Mouse (Mus musculus) central nervous system, embryonic 11.5 days (tissue): ENCODE data around the gene Gm6169. TPM values are rescaled to one million over a fixed set of nuclear protein-coding genes. Genes with fewer than 3 reads are reported as not detected.

Source experiments
- polyA plus RNA-seq: library from polyadenylated mRNA; depleted of rRNA; stranded (reverse); fragments of >200 nt; gene quantifications from 2 replicates; pipeline ENCODE4 v1.2.3, GENCODE M21; 2012; rRNA removed

The Gm6169 gene
- polyA plus RNA-seq, result 0.35 and 0.52 TPM in 2 replicates

DNA sequence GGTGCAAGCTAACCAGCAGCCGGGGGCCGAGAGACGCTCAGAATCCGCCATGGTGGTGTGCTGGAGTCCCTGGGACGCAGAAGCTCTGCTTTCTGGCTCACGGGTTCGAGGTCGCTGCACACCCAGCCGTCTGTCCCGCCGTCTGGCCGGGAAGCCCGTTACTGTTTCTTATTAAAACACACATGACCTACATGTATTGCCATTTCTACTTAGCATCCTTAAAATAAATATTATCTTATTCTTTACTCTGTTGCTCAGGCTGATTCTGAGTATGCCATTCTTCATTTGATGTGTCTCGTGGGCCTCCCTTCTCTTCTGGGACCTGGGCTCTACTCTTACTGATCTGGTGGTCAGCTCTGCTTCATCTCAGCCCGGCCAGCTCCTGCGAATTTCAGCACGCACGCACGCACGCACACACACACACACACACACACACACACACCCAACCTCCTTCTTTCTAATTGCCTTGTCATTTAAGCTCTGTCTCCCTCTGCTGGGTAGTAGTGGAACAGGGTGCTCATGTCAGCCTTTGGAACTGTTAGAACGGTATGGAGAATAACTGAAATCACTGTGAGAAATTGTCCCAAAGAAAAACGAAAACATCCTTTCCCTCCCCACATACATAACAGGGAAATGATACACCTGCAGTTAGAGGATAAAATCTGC, at the start of gene Gm6169:
Gene Gm6169, minus strand, starts transcription at position 51 of the 666 bp plus-strand sequence.

DNA sequence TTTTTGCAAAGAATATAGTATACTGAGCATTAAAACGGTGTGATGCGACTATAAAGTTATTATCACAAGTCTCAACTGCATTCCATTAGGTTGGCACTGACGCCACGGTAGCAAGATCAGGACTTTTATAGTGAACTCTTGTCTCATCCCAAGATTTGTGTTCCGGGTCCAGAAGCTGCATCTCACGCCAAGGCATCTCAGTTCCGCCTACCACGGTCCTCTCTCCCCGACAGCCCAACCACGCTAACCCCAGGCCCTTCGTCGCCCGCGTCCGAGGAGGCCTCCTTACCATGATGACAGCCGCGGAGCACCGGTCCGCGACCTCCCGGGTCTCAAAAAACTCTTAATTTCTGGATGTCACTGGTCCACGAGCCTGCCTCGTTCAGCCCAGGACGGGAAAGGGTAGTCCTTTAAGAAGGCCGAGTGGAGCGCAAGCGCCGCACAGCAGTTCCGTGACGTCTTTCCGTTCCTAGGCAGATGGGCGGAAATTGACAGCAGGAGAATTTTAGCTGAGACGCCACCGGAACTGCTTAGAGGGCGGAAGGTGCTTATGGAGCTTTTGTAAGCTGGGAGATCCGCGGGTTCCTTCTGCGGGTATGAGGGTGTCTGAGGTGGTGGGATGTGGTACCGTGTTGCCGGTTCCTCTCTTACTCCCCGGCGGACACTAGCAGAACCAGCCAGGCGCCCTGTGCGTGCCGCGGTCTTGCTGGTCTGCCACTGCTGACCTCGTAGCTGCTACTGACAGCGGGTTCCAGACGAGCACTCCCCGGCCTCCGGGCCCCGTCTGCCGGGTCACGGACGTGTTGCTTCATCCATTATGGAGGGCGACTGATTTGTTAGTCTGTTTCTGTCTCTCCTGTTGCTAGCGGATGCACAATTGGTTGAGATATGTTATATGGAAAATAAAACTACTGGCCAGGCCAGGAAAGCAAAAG, 38.7 kb upstream of the Gm6169 start, which contains the start of the genes Gfm2 and Nsa2:
Gene Gfm2, plus strand, starts transcription at position 472 of the 935 bp plus-strand sequence.
Gene Nsa2, minus strand, starts transcription at position 472 of the 935 bp plus-strand sequence.

DNA sequence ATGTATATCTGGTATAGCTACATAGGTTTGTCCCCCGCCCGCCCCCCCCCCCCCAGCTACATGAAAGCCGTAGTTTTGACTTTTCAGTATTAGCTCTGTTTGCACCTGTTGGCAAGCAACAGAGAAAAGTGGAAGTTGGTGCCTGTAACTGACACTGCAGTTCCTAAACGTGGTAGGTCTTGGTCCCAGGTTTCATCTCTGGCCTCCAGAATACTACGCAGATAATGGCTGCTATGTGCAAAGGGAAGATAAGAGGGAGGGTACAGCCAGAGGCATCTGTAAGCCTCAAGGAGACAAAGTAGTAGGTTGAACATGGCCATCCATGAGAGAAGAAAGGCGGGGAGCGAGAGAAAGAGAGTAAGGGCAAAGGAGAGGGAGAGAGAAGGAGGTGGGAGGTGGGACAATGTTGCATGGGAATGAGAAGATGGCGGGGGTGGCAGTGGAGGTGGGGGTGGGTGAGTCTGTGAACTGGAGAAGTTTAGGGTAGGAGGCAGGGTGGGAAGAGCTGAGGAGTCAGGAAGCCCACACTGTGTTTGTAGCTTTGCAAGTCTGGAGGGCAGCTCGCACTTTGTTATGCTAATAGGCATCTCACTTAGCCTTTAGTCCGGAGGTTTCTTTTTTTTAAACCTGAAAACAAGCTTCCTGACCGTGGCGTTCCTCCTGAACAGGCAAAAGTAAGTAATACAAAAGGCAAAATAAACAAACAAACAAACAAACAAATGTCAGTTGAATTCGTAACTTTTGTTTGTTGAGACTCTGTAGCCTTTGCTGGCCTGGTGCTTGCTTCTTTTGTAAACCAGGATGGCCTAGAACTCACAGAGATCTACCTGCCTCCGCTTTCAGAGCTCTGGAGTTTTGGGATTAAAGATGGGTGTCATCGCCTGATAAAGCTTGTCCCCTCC, 32.1 kb downstream of the Gm6169 start, which contains the start of gene Fam169a:
Gene Fam169a, plus strand, starts transcription at position 638 of the 902 bp plus-strand sequence.

Other genes with a start within 250 kb of the Gm6169 start
- 0.18 and 0.39 TPM in 2 replicates for gene Gcnt4, start 174.5 kb downstream of the Gm6169 start, polyA plus RNA-seq
- not detected in 2 replicates for gene 1700029F12Rik, start 64.9 kb downstream of the Gm6169 start, polyA plus RNA-seq
- 5.5 and 6.5 TPM in 2 replicates for gene Fam169a, start 32.0 kb downstream of the Gm6169 start, polyA plus RNA-seq
- gene Gfm2, start 38.7 kb upstream of the Gm6169 start, polyA plus RNA-seq, result 33.2 and 33.8 TPM in 2 replicates
- gene Nsa2, start 38.7 kb upstream of the Gm6169 start, polyA plus RNA-seq, result 155 and 214 TPM in 2 replicates
- gene Hexb, start 99.1 kb upstream of the Gm6169 start, polyA plus RNA-seq, result 12.1 and 17.6 TPM in 2 replicates
- 59.1 and 63.5 TPM in 2 replicates for gene Enc1, start 141.9 kb upstream of the Gm6169 start, polyA plus RNA-seq